Mouse (Mus musculus) forebrain, embryonic 13.5 days (tissue): ENCODE results near the gene Snrpa. TPM values are rescaled to one million over a fixed set of nuclear protein-coding genes. Genes with fewer than 3 reads are reported as not detected.

Experiments used
- ATAC-seq: fragments of 200-750 bp; cut with Nextera tagmentation; 2 replicates; pipeline ENCODE4 v1.8.0; 2017
- H3K27ac ChIP-seq: fragments of 300-500 bp; sonication (generic); 2 replicates; pipeline ENCODE4 v1.5.1; 2015; ENCODE audit warnings: inconsistent platforms, mild to moderate bottlenecking, moderate library complexity
- H3K27me3 ChIP-seq: fragments of 300-500 bp; sonication (generic); 2 replicates; pipeline ENCODE4 v1.6.1; 2015; ENCODE audit warnings: mild to moderate bottlenecking, inconsistent platforms
- H3K36me3 ChIP-seq: fragments of 300-500 bp; sonication (generic); 2 replicates; pipeline ENCODE4 v1.6.1; 2015; ENCODE audit warnings: mild to moderate bottlenecking, inconsistent platforms; ENCODE audit not compliant: poor library complexity, severe bottlenecking
- H3K4me1 ChIP-seq: fragments of 300-500 bp; sonication (generic); 2 replicates; pipeline ENCODE4 v1.6.1; 2015; ENCODE audit warnings: inconsistent platforms
- H3K4me2 ChIP-seq: fragments of 300-500 bp; sonication (generic); 2 replicates; pipeline ENCODE4 v1.6.1; 2015; ENCODE audit warnings: inconsistent platforms, mild to moderate bottlenecking, moderate library complexity
- H3K4me3 ChIP-seq: fragments of 300-500 bp; sonication (generic); 2 replicates; pipeline ENCODE4 v1.5.1; 2015; ENCODE audit warnings: mild to moderate bottlenecking, inconsistent platforms
- H3K9ac ChIP-seq: fragments of 300-500 bp; sonication (generic); 2 replicates; pipeline ENCODE4 v1.6.1; 2015; ENCODE audit warnings: mild to moderate bottlenecking, inconsistent platforms
- H3K9me3 ChIP-seq: fragments of 300-500 bp; sonication (generic); replicated peaks from 2 replicates; pipeline ENCODE4 v1.6.1; 2016; ENCODE audit warnings: inconsistent platforms
- WGBS: fragments of 180-500 bp; shearing (Covaris S2); methylation state at CpG from one replicate; pipeline ENCODE4 v1.1.7; 2015; 5-methylcytosine and 5-hydroxymethylcytosine counted together
- polyA plus RNA-seq: library from polyadenylated mRNA; unstranded; fragments of >200 nt; fragmentation: Nextera tagmentation; extraction: Ambion mirVana; gene quantifications from 2 replicates; pipeline ENCODE4 v1.2.1, GENCODE M21; 2015

The Snrpa gene
- polyA plus RNA-seq, 1 experiment from 2014 or later: 269 TPM

DNA sequence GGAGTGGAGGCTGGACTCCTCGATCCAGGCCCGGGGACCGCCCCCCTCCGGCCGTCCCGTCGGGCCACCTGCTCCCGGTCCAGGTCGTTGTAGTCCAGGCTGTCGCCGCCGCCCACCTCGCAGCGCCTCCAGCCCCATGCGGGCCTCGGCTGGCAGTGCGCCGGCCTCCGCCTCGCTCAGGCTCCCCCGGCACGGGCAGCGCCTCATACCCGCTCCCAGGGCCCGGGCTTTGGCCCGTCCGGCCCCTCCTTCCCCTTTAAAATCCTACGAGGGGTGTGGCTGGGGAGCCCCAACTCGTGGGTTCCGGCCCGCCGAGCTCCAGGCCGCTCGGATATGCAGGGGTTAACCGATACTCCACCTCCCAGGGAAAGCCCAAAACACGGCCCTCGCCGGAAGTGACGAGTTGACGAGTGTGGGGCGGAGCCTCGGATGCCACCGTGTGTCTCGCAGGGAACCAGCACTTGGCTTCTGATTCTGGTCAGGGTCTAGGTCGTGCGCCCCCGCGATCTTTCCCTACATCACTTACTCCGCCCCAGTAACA lies 32.3 kb upstream of the Snrpa start, which contains the start of gene Itpkc:
Gene Itpkc, minus strand, starts transcription at position 381 of the 541 bp plus-strand sequence.
- Histone ChIP-seq H3K27ac (peak within 1 kb of the TSS; percentile 78), H3K4me2 (peak within 1 kb of the TSS; percentile 93), H3K36me3 (no peaks in the 10 kb centered on the region), H3K9ac (peak within 1 kb of the TSS; percentile 84), H3K4me1 (peaks cover 57% of the 10 kb centered on the region), H3K9me3 (no peaks in the 10 kb centered on the region), H3K27me3 (no peaks in the 10 kb centered on the region), H3K4me3 (peak within 1 kb of the TSS; percentile 64)
- WGBS: under 1% methylated on average over 49 of the region's 49 CpGs
- ATAC-seq: peak; percentile 85

DNA sequence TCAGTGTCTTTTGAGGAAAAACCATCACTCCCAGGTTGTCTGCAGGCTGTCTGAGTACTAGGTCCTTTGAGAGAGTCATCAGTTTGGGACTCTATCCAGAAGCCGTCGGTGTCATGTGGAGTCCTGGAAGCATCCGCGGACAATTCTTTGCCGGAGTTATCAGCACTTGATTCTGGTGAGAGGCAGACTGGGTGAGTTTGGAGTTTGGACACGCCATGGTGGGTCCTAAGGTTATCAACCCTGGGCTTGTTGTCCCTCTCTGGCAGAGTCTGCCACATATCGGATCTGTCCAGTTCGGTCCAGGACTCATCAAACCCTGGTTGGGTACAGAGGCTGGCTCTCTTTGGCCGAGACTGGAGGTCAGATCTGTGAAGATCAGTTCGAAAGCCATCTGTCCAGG lies 31.6 kb upstream of the Snrpa start:
- Histone ChIP-seq H3K27me3 (no peaks in the 10 kb centered on the region), H3K36me3 (peaks cover 1% of the 10 kb centered on the region; the same call in 1 of the 2 replicates), H3K27ac (peak overlapping the region; percentile 78), H3K9me3 (no peaks in the 10 kb centered on the region), H3K4me2 (peak overlapping the region; percentile 93), H3K9ac (peak overlapping the region; percentile 84), H3K4me3 (peak overlapping the region; percentile 64), H3K4me1 (peaks cover 59% of the 10 kb centered on the region)
- no peak for ATAC-seq
- 5% methylated on average over 10 of the region's 10 CpGs for WGBS

DNA sequence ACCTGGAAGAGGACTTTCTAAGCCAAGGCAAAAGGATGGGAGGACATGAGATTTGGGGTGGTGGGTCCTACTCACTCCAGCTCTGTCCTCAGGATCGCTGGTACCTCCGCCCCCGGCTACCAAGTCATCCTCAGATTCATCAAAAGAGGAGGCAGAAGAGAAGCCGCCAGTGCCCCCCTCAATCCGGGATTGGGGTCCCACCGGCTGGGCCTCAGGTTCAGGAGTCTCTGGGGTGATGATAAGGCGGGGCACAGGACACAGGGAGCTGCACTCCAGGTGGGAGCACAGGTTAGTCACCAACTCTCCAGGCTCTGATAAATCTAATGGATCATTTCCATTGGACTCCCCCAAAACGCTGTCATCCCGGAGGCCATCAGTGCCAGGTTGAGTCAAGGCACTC lies 31.2 kb upstream of the Snrpa start:
- 28% methylated on average over 9 of the region's 9 CpGs for WGBS
- no peak for ATAC-seq
- Histone ChIP-seq H3K9ac (peak overlapping the region; percentile 84), H3K4me1 (peaks cover 56% of the 10 kb centered on the region), H3K4me2 (peak overlapping the region; percentile 93), H3K36me3 (peaks cover 5% of the 10 kb centered on the region), H3K9me3 (no peaks in the 10 kb centered on the region), H3K4me3 (peak overlapping the region; percentile 64), H3K27ac (no peak overlapping the region), H3K27me3 (no peaks in the 10 kb centered on the region)

DNA sequence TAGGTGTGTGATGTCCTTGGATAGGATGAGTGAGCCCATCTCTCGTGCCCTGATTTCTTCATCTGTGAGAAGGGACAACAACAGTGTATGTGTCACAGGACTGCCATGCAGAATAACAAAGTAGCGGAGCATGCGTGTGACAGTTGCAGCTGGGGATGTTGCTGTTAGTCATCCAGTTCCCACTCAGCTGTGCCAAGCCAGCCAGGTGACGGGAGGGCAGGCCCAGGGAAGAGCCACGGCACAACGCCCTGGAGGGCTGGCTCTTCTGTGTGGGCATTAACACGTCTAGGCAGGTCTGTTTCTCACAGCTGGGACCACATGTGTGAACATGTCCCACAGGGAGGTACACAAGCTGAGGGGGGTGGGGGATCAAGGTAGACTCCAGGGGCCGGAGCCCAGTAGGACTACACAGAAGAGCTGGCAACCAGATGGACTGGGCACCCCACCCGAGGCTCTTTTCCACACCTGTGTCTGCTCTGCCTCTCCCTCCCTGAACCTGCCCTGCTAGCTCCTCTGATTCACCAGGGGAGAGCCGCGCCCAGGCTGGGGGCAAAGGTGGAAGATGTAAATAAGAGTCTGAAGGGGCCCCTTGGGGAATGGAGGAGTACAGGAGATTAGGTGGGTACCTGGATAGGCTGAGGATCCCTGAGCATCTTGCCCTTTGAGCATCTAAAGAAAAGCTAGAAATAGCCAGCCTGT lies 29.0 kb upstream of the Snrpa start:
- peak overlapping the region; percentile 84 for H3K9ac ChIP-seq
- H3K9me3 ChIP-seq: no peaks in the 10 kb centered on the region
- no peaks in the 10 kb centered on the region for H3K27me3 ChIP-seq
- H3K27ac ChIP-seq: no peak overlapping the region
- H3K4me3 ChIP-seq: peak overlapping the region; percentile 64; the same call in 1 of the 2 replicates
- peaks cover 6% of the 10 kb centered on the region for H3K36me3 ChIP-seq
- 77% methylated on average over 11 of the region's 11 CpGs for WGBS
- H3K4me2 ChIP-seq: peak overlapping the region; percentile 93
- ATAC-seq: no peak
- H3K4me1 ChIP-seq: peaks cover 53% of the 10 kb centered on the region

DNA sequence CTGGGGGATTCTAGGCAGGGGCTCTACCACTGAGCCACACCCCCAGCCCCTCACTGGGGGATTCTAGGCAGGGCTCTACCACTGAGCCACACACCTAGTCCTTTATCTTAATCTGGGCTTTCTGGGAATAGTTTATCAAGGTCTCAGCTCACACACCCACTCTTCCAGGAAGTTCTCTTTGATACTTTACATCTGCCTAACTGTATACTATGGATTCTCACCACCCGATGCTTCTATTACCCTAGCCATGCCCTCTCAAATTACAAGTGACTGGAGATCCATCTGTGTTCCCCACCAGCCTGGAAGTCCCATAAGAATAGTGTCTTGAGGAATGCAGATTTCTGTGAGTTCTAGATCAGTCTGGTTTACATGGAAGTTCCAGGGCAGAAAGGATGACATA lies 26.5 kb upstream of the Snrpa start:
- no peak overlapping the region for H3K4me2 ChIP-seq
- H3K4me3 ChIP-seq: no peak overlapping the region
- H3K36me3 ChIP-seq: peaks cover 26% of the 10 kb centered on the region
- peaks cover 45% of the 10 kb centered on the region for H3K4me1 ChIP-seq
- no peak for ATAC-seq
- no peak overlapping the region for H3K27ac ChIP-seq
- no peaks in the 10 kb centered on the region for H3K27me3 ChIP-seq
- WGBS: 75% methylated on average over 1 of the region's 1 CpGs
- H3K9me3 ChIP-seq: no peaks in the 10 kb centered on the region
- no peak overlapping the region for H3K9ac ChIP-seq

DNA sequence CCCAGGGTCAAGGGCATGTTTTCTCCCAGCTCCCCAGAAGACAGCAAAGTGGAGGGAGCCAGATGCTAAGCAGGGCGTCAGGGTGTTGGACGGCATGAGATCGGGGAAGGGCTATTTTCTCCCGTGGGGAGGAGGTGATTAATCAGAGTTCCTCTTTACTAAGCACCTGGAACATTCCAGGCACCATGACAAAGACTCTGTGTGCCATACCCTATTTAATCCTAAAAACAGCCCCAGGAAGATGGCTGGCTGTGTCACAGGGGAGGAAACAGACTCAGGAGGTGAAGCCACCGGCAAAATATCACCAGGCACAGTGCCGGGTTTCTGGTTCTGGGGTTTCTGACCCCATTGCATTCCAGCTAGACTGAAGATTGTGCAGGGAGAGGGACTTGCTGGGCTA lies 25.9 kb upstream of the Snrpa start:
- Histone ChIP-seq H3K4me1 (peaks cover 39% of the 10 kb centered on the region), H3K4me2 (no peak overlapping the region), H3K9ac (peak overlapping the region; percentile 40; the same call in 1 of the 2 replicates), H3K27me3 (no peaks in the 10 kb centered on the region), H3K9me3 (no peaks in the 10 kb centered on the region), H3K36me3 (peaks cover 32% of the 10 kb centered on the region), H3K27ac (no peak overlapping the region), H3K4me3 (no peak overlapping the region)
- ATAC-seq: no peak
- WGBS: 87% methylated on average over 6 of the region's 6 CpGs

DNA sequence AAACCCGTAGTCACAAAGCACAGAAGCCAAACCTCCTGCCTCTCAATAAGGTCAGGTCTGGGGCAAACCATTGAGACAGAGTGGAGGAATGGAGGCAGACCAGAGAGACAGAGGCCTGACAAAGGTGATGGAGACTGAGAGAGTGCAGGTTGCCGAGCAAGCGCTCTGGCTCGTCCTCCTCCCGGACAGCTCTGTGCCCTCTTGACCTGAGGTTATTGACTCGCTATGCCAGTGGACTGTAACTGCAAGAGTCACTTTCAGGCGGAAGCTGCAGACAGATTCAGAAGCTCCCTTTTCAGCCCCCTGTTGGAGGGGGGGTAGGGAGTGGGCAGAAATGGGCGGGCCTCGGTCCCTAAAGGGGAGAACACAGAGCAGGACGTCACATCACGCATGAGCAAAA lies 23.9 kb upstream of the Snrpa start:
- no peak overlapping the region for H3K4me3 ChIP-seq
- no peak overlapping the region for H3K27ac ChIP-seq
- no peak overlapping the region for H3K4me2 ChIP-seq
- H3K4me1 ChIP-seq: peaks cover 19% of the 10 kb centered on the region
- no peaks in the 10 kb centered on the region for H3K9me3 ChIP-seq
- H3K27me3 ChIP-seq: no peaks in the 10 kb centered on the region
- no peak overlapping the region for H3K9ac ChIP-seq
- ATAC-seq: no peak
- 88% methylated on average over 11 of the region's 11 CpGs for WGBS
- peaks cover 47% of the 10 kb centered on the region for H3K36me3 ChIP-seq

DNA sequence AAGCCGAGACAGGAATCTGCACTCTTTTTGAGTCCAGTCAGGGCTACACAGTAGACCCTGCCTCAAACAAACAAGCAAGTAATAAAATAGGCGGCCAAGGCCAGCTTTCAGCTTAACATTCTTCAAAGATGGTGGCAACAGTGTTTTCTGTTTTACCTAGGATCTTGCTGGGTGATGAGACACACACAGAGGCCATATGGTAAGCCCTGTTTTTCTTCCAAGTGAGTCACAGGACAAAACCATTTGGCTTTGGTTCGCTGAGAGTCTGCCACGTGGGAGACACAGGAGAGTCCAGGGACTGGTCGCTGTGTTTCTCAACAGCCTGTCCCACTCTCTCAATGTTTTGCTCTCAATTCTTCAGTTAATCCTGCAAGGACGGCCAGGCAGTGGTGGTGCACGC lies 22.5 kb upstream of the Snrpa start:
- Histone ChIP-seq H3K4me2 (no peak overlapping the region), H3K9ac (no peak overlapping the region), H3K27ac (no peak overlapping the region), H3K9me3 (no peaks in the 10 kb centered on the region), H3K27me3 (no peaks in the 10 kb centered on the region), H3K4me1 (peaks cover 6% of the 10 kb centered on the region), H3K36me3 (peaks cover 56% of the 10 kb centered on the region), H3K4me3 (no peak overlapping the region)
- WGBS: 91% methylated on average over 7 of the region's 7 CpGs
- ATAC-seq: no peak

DNA sequence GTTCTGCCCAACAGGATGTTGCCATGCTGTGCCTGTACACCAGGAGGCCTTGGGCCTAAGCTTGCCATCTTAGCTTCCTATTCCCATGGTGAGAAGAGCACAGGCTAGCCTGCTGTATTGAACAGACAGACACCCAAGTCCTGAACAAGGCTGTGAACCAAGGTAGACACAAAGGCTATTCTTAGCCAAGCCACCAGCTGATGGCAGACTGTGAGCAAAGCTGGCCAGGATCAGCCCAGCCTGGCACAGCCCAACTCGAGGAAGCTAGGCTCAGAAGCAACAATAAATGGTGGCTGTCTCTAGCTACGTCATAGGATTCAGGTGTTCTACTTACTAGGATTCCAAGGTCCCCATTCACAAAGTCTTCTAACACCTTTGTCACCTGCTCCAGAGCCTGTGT lies 16.6 kb upstream of the Snrpa start:
- Histone ChIP-seq H3K36me3 (peaks cover 88% of the 10 kb centered on the region), H3K27ac (no peak overlapping the region), H3K4me3 (no peak overlapping the region), H3K4me2 (no peak overlapping the region), H3K9me3 (no peaks in the 10 kb centered on the region), H3K27me3 (no peaks in the 10 kb centered on the region), H3K4me1 (no peaks in the 10 kb centered on the region), H3K9ac (no peak overlapping the region)
- WGBS: 95% methylated on average over 2 of the region's 2 CpGs
- no peak for ATAC-seq

DNA sequence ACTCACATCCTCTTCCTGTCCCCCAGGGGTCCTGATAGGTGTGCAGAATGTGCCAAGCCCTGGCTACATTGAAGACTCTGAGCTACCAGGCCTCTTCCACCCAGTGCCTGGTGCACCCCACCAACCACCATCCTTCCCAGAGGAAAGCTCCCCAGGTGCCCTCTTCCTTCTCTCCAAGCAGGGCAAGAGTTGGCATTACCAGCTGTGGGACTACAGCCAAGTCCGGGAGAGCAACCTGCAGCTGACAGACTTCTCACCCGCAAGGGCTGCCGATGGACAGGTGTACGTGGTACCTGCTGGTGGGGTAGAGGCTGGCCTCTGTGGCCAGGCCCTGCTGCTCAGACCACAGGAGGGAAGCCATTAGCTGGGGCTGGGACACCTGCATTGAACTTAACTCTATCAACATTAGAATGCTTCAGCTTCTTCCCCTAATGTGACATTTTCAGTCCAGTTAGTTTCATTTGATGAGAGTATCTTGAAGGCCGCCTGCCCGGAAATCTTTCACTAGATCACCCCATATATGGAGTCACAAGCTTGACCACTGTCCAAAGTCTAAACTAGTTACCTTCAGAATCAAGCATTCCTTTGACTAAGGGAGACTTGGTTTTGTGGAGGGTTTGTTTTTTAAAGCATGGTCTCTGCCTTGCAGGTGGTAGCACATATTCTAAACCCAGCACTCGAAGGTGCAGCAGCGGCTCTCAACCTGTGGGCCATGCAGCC lies 7.8 kb upstream of the Snrpa start:
- Histone ChIP-seq H3K9me3 (no peaks in the 10 kb centered on the region), H3K4me1 (no peaks in the 10 kb centered on the region), H3K9ac (no peak overlapping the region), H3K36me3 (peaks cover 62% of the 10 kb centered on the region), H3K4me2 (no peak overlapping the region), H3K27ac (no peak overlapping the region), H3K27me3 (no peaks in the 10 kb centered on the region), H3K4me3 (no peak overlapping the region)
- 95% methylated on average over 8 of the region's 8 CpGs for WGBS
- no peak for ATAC-seq

DNA sequence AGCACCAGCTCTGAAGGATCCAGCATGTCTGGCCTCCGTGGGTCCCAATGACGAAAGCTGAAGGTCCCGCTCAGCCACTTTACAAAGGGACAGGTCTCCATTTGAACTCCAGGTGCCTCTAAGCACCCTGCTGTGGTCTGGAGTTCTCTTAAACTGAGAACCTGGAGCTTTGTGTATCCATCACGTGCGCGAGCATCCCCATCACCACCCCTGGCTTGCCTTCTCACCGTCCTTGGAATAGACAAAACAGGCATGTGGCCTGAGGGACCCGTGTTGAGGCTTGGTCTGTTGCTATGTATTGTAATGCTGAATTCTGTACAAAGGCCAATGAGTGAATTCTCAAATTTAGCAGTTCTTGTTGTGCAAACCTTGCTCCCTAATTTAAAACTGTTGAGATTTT lies 2.7 kb upstream of the Snrpa start:
- peaks cover 32% of the 10 kb centered on the region for H3K36me3 ChIP-seq
- H3K4me3 ChIP-seq: no peak overlapping the region
- H3K9ac ChIP-seq: no peak overlapping the region
- no peak overlapping the region for H3K27ac ChIP-seq
- H3K4me1 ChIP-seq: peaks cover 19% of the 10 kb centered on the region
- WGBS: 95% methylated on average over 8 of the region's 8 CpGs
- no peak overlapping the region for H3K4me2 ChIP-seq
- no peak for ATAC-seq
- H3K27me3 ChIP-seq: no peaks in the 10 kb centered on the region
- no peaks in the 10 kb centered on the region for H3K9me3 ChIP-seq

DNA sequence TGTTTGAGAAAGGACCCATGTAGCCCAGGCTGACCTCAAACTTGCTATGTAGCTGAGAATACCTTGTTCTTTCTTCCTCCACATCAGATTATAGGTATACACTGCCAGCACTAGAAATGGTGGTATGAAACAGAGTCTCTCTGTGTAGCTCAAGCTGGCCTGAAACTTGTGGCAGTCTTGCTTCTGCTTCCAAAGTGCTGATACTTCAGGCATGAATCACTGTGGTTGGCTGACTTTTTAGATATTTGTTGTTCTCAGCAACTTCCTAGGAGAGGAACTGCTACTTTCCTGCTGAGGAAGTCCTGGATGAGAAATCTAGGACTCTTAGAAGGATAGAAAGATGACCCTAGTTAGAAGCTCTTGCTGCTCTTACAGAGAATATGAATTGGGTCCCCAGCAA lies 2.3 kb upstream of the Snrpa start:
- Histone ChIP-seq H3K9me3 (no peaks in the 10 kb centered on the region), H3K4me1 (peaks cover 24% of the 10 kb centered on the region), H3K27ac (no peak overlapping the region), H3K36me3 (peaks cover 32% of the 10 kb centered on the region), H3K4me2 (no peak overlapping the region), H3K4me3 (no peak overlapping the region), H3K27me3 (no peaks in the 10 kb centered on the region), H3K9ac (no peak overlapping the region)
- ATAC-seq: no peak
